Mouse (Mus musculus): ENCODE measurements at regions not wholly inside any gene's neighbourhood (a gene's known extent, or its start where the extent isn't known, plus 50 kb on each side); places are given as distances from the start of the nearest gene placed in this dataset.

GRCm38 (mm10) chr3:51087076-51087475 is 137.2 kb upstream of the Noct start:
- no peak for DNase-seq (ENCODE audit: low spot score in 2 of 2)

- DNase-seq (ENCODE audit: low spot score in 2 of 2), result no peak
Observed at GRCm38 (mm10) chr3:51089036-51089669, 135.1 kb upstream of the Noct start.

- no peak for DNase-seq (ENCODE audit: low spot score in 2 of 2)
Observed at GRCm38 (mm10) chr3:51091478-51091877, 132.8 kb upstream of the Noct start.

- DNase-seq (ENCODE audit: low spot score in 2 of 2), result no peak
Observed at GRCm38 (mm10) chr3:51092079-51093028, 131.9 kb upstream of the Noct start.

GRCm38 (mm10) chr3:51095847-51096447 is 128.3 kb upstream of the Noct start:
- DNase-seq (ENCODE audit: low spot score in 2 of 2), result peak; percentile 84 to 93

- no peak for DNase-seq (ENCODE audit: low spot score in 2 of 2)
Observed at GRCm38 (mm10) chr3:51096545-51096944, 127.7 kb upstream of the Noct start.

- peak; percentile 67 to 81 for DNase-seq (ENCODE audit: low spot score in 2 of 2)
Observed at GRCm38 (mm10) chr3:51097362-51097761, 126.9 kb upstream of the Noct start.

GRCm38 (mm10) chr3:51099966-51100365 is 124.3 kb upstream of the Noct start:
- DNase-seq (ENCODE audit: low spot score in 2 of 2), result no peak

GRCm38 (mm10) chr3:51108639-51109202 is 115.5 kb upstream of the Noct start:
- DNase-seq (ENCODE audit: low spot score in 2 of 2), result no peak

- DNase-seq (ENCODE audit: low spot score in 2 of 2), result no peak
Observed at GRCm38 (mm10) chr3:51111241-51111640, 113.0 kb upstream of the Noct start.

GRCm38 (mm10) chr3:51112351-51112750 is 111.9 kb upstream of the Noct start:
- DNase-seq (ENCODE audit: low spot score in 2 of 2), result no peak

- no peak for DNase-seq (ENCODE audit: low spot score in 2 of 2)
Observed at GRCm38 (mm10) chr3:51115921-51116320, 108.3 kb upstream of the Noct start.

GRCm38 (mm10) chr3:51118706-51119105 is 105.5 kb upstream of the Noct start:
- no peak for DNase-seq (ENCODE audit: low spot score in 2 of 2)

- no peak for DNase-seq (ENCODE audit: low spot score in 2 of 2)
Observed at GRCm38 (mm10) chr3:51120522-51120921, 103.7 kb upstream of the Noct start.

- DNase-seq (ENCODE audit: low spot score in 2 of 2), result peak; percentile 85 to 88
Observed at GRCm38 (mm10) chr3:51121703-51122540, 102.3 kb upstream of the Noct start.

- DNase-seq (ENCODE audit: low spot score in 2 of 2), result no peak
Observed at GRCm38 (mm10) chr3:51122541-51122935, 101.7 kb upstream of the Noct start.

- DNase-seq (ENCODE audit: low spot score in 2 of 2), result no peak
Observed at GRCm38 (mm10) chr3:51127875-51128274, 96.4 kb upstream of the Noct start.

- no peak for DNase-seq (ENCODE audit: low spot score in 2 of 2)
Observed at GRCm38 (mm10) chr3:51128491-51129155, 95.6 kb upstream of the Noct start.

- no peak for DNase-seq (ENCODE audit: low spot score in 2 of 2)
Observed at GRCm38 (mm10) chr3:51130709-51131108, 93.5 kb upstream of the Noct start.

GRCm38 (mm10) chr3:51131341-51131740 is 92.9 kb upstream of the Noct start:
- DNase-seq (ENCODE audit: low spot score in 2 of 2), result no peak

- no peak for DNase-seq (ENCODE audit: low spot score in 2 of 2)
Observed at GRCm38 (mm10) chr3:51132736-51133135, 91.5 kb upstream of the Noct start.
